Mouse (Mus musculus) gastrocnemius, postnatal 36 days (tissue): ENCODE measurements around the gene Gapdhs. TPM values are rescaled to one million over a fixed set of nuclear protein-coding genes. Genes with fewer than 3 reads are reported as not detected.
"Not testable (repeated sequence)": the region's sequence is repeated elsewhere in the genome, so short reads cannot be mapped to it uniquely, and the experiment has no call there.

ENCODE experiments used
- DNase-seq, 2 experiments: peaks; one replicate each; pipeline ENCODE4 v3.0.0; 2022
- intact Hi-C: fragments of 180-260 bp; cut with DNase I; formaldehyde crosslinking; loops from one replicate; pipeline ENCODE4 v1.15.1; 2025
- total RNA-seq, 2 experiments: library from RNA; stranded (reverse); gene quantifications; 2 replicates each; pipeline ENCODE4 v1.2.3; 2021

Gene Gapdhs
- total RNA-seq, 2 experiments from 2014 or later = not detected

DNA sequence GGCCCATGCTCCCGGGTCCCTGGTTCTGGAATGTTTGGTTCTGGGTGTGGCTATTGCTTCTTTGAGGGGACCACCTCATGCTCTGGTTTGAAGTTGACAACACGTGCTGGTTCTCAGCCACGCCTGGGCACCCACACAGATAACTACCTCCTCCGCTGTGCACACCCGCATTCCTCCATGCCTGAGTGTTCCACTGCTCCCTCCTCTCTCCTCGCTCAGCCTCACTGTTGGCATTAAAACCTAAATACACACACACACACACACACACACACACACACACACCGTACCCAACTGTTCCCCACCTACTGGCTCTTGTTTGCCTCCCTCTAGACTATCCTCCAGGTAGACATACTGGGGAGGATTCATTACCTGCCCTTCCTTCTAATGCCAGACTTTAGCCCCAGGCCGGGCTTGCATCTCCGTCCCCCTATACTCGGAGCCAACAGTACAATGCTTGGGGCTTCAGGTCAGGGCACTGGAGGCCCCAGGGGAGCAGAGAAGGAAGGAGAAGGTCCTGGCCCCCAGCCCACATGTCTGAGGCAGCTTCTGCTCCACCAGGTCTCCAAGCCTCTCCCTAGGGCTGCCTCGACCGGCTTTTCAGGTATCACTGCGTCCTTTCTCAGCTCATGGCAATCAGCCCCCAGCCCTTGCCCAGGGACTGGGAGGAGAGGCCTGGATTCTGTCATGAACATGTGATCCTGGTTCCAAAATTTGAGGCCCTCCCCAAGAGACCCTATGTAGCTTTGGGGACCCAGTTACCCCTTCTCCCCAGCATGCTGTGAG, 6.5 kb upstream of the Gapdhs start:
- intact Hi-C loops = no loop called here
- no peak for DNase-seq

DNA sequence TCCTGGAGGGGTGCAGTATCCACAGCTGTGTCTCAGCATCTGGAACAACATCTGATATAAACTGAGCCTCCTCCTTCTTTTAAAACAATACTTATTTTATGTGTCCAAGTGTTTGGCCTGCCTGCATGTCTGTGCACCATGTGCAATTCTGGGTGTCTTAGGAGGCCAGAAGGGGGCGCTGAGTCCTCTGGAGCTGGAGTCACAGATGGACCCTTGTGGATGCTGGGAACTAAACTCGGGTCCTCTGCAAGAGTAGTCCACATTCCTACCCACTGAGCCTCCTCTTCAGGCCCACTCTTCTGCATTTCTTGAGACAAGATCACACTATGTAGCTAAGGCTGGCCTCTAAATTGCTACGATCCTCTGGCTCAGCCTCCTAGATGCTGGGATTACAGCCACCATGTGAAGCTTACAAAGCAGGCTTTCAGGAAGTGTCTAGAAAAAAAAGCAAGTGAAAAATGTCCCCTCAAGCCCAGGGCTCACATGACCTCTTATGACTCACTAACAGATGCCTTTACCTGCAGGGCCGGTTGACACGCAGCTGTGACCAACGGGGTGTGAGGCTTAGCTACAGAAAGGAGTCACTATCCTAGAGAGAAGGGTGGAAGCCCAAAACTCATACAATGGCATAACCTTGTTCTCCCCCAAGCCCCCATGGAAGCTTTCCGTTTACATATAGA, 4.2 kb upstream of the Gapdhs start:
- DNase-seq = no peak
- intact Hi-C loops = no loop called here

DNA sequence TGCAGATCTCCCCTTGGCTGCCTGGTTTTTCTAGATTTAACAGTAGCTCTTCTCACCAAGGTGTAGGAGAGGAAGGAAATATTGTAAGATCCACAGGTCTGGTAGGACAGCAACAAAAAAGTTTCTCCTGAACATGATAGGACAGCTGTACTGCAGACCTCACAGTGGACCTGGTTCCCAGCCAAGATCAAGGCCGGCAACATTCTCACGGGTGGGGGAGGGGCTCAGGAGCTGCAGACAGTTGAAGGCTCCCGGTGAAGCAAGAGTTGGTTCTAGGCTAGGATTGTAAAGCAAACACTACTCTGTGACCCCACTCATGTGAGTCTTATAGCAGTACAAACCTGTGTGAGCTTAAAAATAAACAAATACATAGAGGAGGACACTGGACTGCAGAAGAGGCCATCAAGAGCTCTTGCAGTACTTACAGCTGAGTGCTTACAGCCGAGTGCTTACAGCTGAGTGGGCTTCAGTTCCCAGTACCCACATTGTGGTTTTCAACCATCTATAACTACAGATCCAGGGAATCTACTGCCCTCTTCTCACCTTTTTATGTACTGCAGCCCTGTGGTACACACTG, 629 bp upstream of the Gapdhs start:
- intact Hi-C loops = no loop called here
- no peak for DNase-seq

DNA sequence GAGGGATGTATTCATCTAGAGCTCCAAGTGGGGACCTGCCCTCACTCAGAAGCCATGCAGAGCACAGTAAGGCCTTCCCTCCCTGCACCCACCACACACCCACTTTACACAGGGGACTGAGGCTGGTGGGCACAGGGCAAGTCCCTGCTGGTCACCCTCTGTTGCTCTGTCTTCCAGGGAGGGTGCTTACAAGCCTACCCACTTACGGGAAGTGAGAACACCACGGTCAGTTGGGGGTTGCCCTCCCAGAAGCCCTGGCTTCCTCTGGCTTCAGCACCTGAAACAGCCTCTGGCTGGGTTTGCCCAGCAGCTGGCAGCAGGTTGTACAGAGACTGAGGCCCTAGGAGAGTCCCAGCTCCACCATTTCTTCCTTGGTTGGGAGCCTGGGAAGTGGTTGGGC, 911 bp downstream of the Gapdhs start:
- DNase-seq, intact Hi-C loops: not testable (repeated sequence)

DNA sequence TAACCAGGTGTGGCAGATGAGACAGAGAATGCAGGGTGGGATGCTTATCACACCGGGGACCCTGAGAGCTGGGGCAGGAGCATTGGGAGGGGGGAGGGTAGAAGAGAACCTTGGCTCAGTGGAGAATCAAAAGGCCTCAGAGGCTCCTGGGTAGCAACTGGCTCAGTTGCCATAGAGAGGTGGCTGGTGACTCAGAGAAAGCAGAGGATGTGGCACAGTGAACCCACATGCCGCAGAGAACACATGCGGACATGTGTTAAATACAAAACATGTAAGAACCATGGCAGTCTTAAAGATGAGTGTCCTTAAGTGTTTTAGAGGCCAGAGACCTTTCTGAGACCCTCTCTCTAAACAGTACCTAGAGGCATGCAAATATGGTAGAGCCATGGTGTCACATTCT, 7.3 kb downstream of the Gapdhs start:
- intact Hi-C loops = loop anchor here (10.0 kb wide), 1 partner anchor 201 kb away; the partner anchor contains the start of gene Arhgap33

DNA sequence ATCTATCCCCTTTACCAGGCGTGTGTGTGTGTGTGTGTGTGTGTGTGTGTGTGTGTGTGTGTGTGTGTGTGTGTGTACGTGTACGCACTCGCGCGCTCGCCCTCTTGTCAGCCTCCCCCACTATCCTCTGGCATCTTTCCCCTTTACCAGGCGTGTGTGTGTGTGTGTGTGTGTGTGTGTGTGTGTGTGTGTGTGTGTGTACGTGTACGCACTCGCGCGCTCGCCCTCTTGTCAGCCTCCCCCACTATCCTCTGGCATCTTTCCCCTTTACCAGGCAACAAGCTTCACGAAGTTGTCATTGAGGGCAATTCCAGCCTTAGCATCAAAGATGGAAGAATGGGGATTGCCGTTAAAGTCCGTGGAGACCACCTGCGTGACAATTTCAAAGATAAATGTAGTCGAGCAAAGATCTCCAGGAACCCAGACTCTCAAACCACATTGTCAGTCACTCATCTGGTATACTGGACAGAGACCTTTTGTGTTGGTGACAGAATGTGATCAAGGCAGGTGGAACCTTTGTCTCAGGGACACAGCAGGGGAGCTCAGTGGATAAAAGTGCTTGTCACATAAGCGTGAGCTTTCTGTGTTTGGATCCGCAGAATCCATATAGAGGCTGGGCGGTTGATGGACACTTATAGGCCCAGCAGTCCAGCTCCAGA, 13.3 kb downstream of the Gapdhs start:
- not testable (repeated sequence) for DNase-seq
- intact Hi-C loops = loop anchor here (5.0 to 10.0 kb wide), 2 partner anchors 83 to 195 kb away; partner anchors contain the start of gene Arhgap33

More for the DNA sequence above, 7.3 kb downstream of the Gapdhs start:
- DNase-seq = no peak

DNA sequence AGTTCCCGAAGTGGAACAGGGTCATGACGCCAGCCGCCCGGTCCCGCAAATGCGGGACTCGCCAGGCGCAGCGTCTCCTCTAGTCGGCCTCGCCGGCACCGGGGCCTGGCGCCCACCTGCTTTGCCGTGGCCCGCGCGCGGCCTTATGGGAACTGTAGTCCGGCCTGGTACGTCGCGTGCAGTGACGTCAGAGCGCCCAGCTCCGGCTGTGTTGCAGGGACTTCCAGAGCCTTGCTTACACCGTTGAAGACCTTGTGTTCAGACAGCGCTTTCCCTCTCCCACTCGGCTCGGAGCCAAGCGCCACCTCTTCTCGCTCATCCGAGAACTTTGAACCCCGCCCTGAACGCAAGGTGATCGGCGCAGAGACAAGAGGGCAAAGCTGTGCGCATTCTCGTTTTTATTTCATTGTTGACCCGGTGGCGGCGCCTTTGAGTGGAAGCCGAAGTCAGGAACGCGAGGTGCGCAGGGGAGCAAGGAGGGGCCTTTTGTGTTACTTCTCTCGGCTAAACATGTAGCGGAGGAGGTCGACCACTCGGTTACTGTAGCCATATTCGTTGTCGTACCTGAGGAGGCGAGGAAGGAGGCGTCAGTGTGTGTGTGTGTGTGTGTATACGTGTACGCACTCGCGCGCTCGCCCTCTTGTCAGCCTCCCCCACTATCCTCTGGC, 14.0 kb downstream of the Gapdhs start, which contains the start of gene Tmem147:
Gene Tmem147, minus strand, starts transcription at position 145 of the 668 bp plus-strand sequence.
- intact Hi-C loops = loop anchor here (5.0 to 10.0 kb wide), 2 partner anchors 82 to 195 kb away; partner anchors contain the start of gene Arhgap33
- peak; percentile 90 to 92 for DNase-seq

DNA sequence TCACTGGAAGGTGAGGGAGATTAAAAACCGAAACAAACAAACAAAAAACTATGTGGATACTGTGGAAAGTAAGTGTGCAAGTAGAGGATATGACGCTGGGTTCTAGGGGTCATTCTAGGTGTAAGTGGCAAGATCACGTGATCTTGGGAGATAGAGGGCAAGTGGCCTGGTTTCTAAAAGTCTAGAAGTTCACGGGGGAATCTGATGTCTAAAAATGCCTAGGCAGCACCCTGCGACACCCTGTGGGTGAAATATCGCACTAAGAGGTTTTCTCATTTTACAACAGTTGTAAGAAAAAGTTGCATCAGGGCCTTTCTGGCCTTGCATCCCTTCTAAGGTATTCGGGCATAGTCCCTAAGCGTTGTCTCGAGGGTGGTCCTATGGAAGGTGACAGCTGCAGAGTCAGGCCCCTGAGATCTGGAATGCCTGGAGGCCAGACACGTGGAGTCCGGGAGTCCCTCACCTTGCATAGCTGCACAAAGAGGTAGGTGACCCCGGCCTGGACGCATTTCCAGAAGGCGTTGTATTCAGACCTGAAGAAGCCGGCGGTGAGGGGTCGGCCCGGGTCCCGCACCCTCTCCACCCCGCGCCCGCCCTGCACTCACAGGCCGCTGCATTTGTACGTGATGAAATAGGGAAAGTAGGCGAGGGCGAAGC, 14.6 kb downstream of the Gapdhs start:
- no peak for DNase-seq
- intact Hi-C loops = no loop called here

DNA sequence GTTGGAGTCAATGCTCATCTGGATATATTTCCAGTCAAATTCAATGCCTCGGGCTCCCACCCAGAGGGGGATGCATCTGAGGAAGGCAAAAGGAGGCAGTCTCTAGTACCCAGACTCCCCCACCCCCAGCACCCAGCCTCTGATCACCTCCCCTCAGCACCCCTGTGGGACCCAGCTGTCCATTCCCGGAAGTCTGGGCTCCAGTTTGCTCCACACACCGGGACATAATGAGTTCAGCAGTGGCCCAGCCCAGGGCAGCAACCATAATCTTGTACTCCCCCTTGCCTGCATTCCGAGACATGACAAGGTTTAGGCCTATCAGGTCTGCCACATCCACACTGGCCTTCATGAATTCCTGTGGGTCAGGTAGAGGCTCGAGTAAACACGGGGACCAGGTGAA, 15.3 kb downstream of the Gapdhs start:
- intact Hi-C loops = no loop called here
- no peak for DNase-seq

DNA sequence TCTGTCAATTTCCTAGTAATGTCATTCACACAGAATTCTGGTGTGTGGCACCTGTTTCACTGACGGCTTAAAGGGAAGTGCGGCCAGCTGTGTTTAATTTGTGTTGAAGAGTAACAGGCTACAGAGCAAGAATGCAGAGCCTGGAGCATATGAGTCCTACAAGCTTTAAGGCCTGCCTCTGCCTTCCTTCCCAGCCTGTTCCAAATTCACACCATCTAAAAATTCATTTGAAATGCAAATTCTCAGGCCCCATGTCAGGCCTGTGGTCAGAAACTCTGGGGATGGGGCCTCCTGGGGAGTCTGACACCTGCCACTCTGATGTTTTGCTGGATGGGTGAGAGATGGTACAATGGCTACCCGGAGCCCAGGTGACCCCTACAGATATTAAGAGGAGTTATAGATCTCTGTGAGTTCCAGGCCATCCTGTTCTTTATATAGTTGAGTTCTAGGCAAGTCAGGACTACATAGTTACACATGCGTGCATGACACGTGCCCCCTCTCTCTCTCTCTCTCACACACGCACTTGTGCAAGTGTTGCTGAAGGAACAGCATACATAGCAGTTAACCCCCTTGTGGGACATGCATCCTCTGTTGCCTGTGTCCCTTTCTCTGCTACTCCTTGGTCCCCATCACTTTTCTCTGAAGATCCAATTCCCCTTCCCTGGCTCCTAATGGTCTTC, 20.1 kb downstream of the Gapdhs start:
- no peak for DNase-seq
- intact Hi-C loops = no loop called here

DNA sequence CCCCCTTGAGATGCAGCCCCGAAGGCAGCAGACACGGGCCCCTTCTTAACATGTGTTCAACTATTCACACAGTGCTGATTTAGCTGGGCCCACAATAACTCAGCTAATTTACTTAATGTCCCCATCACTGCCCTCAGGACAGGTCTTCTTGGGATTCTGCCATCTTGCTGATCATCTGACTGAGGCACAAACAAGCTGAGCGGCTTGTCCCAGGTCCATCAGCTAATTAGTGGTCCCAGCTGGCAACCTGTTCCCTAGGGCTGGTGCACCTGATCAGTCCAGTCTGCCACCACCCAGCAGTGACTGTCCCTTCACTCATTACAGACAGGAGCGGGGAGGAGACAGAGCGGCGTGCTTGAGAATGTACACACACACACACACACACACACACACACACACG, 22.2 kb downstream of the Gapdhs start:
- DNase-seq = no peak
- intact Hi-C loops = no loop called here

DNA sequence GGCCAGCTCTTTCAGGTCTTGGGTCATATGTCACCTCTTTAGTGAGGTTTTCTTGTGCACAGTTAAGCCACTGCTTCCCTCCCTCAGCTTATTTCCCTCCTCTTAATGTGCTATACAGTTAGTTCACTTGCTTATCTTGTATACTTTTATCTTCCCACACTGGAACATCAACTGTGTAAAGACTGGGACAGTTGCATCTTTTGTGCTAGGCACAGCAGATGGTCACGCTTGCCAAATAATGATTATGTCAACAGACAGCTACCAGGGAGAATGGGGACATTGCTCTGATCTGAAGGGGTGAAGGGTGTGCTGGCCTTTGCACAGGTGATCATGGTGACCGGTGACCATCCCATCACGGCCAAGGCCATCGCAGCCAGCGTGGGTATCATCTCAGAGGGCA, 23.8 kb downstream of the Gapdhs start:
- intact Hi-C loops = no loop called here
- DNase-seq = no peak

DNA sequence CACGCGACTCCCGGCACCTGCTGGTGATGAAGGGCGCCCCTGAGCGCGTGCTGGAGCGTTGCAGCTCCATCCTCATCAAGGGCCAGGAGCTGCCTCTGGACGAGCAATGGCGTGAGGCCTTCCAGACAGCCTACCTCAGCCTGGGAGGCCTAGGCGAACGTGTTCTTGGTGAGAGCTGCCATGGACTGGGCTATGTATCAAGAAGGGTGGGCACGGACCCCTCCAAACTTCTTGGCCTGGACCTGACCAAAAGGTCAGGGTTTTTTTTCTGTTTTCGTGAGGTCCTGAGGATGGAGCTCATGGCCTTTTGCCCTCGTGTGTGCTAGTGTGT, 25.8 kb downstream of the Gapdhs start:
- intact Hi-C loops = no loop called here
- no peak for DNase-seq

DNA sequence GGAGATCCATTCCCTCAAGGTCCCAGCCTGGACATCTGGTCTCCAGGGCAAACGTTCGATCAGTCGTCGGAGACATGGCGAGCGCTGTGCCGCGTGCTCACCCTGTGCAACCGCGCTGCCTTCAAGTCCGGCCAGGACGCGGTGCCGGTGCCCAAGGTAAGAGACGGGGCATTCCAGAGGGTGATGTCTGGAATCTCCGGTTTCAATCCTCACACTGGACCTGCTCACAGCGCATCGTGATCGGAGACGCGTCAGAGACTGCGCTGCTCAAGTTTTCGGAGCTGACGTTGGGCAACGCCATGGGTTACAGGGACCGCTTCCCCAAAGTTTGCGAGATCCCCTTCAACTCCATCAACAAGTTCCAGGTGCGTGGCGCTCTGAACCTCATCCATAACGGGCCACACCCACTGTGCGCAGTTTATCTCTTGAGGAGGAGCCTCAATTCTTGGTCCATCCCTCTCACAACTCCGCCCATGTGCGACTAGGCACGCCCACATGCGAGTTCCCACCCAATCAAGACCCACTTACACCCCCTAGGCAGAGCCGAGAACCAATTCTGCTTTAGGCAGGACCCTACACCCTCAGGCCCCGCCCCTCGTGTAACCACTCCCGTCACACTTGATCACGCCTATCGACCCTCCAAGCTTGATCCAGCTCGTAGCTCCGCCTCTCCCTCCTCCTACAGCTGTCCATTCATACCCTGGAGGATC, 26.3 kb downstream of the Gapdhs start:
- intact Hi-C loops = no loop called here
- peak in 1 of 2 experiments; percentile 32 for DNase-seq

DNA sequence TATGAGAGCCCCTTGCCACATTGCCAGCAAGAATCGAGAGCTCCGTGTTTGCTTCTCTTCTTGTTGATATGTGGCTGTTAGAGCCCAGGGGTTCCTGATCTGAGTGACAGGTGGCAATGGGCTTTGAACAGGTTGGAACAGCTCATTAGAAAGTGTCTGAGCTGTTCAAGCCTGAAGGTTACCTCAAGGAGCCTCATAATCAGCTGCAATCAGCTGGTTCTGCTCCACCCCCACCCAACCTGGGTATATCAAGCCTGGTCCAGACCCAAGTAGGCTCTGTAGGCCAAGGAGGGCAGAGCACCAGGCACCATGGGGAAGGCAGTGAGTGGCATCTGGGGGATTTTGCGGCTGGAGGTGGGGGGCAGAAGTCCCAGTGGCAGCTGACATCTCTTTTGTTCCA, 31.5 kb downstream of the Gapdhs start, which contains the start of gene Atp4a:
Gene Atp4a, plus strand, starts transcription at position 268 of the 400 bp plus-strand sequence.
- intact Hi-C loops = no loop called here
- DNase-seq = no peak

DNA sequence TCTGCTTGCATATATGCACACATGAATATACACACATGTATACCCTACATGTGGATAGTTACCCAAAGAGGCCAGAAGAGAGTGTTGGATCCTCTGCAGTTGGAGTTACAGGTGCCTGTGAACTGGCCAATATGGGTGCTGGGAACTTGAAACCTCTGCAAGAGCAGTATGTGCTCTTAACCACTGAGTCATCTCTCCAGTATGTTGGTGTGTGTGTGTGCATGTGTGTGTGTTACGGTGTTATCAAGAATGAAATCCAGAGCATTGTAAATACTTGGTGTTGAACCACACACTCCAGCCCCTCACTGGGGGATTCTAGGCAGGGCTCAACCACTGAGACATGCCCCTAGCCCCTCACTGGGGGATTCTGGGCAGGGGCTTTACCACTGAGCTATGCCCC, 36.0 kb downstream of the Gapdhs start:
- intact Hi-C loops = no loop called here
- no peak for DNase-seq

DNA sequence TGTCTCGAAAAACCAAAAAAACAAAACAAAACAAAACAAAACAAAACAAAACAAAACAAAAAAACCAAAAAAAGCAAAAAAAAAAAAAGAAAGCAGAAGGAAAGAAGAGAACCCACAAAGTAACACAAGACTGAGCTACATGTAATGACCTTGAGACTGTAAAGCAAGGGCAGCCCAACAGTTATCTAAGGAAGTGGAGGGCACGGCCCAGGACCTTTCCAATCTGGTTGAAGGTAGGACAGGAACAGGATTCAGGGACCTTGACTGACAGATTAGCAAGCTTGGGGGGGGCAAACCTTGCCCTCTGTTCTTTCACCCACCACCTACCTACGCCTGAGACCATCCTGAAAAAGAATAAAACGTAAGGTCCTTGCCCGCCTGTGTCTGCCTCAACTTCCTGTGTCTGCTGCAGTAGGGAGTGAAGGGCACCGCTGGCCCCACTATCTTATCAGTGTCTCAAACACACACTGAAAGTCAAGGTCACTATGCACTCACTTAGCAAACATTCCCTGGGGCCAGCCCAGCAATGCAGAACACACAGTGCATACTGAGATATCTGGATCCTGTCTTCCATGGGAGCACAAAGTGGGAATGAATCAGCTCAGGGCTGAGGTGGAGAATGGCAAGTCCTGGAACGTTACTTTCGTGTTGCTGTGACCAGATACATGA, 37.1 kb downstream of the Gapdhs start:
- no peak for DNase-seq
- intact Hi-C loops = no loop called here

DNA sequence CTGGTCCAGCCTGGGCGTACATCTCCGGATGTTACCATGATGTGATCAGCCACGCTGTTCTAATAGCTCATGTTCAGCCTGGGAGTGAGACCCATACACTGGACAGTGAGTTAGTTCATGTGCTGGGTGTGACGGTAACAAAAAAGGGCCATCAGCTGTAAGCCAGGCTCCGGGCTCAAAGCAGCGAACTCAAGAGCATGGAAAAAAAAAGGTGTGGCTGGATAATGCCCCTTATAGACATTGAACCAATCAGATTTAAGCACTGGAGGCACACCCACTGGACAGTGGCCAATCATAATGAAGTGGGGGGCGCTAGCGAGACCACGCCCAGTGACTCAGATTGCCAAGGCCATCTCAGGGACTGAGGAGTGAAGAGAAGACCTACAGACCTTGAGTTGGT, 44.9 kb downstream of the Gapdhs start, which contains the start of gene 2200002J24Rik:
Gene 2200002J24Rik, plus strand, starts transcription at position 338 of the 400 bp plus-strand sequence.
- intact Hi-C loops = no loop called here
- no peak for DNase-seq
